Mouse (Mus musculus) liver, embryonic 18 days (tissue): Measurements from ENCODE around the gene Cldnd2. TPM values are rescaled to one million over a fixed set of nuclear protein-coding genes. Genes with fewer than 3 reads are reported as not detected.

Source experiments
- polyA plus RNA-seq: library from polyadenylated mRNA; depleted of rRNA; stranded (reverse); fragments of >200 nt; gene quantifications from 2 replicates; pipeline ENCODE4 v1.2.3, GENCODE M21; 2012; rRNA removed

Gene Cldnd2
- polyA plus RNA-seq, result 0.56 and 1.4 TPM in 2 replicates

GRCm38 (mm10) chr7:43440482-43440881 is at the start of gene Cldnd2:
TSS of gene Cldnd2 (plus strand) at chr7:43440782.

GRCm38 (mm10) chr7:43408131-43408553 is 32.4 kb upstream of the Cldnd2 start, which contains the start of gene Siglecg:
TSS of gene Siglecg (plus strand) at chr7:43408204.

GRCm38 (mm10) chr7:43427406-43427805 is 13.2 kb upstream of the Cldnd2 start, which contains the start of gene Lim2:
TSS of gene Lim2 (plus strand) at chr7:43427670.

GRCm38 (mm10) chr7:43436341-43437255 is 4.0 kb upstream of the Cldnd2 start, which contains the start of gene Nkg7:
TSS of gene Nkg7 (plus strand) at chr7:43437073.

GRCm38 (mm10) chr7:43443917-43444293 is 3.3 kb downstream of the Cldnd2 start, which contains the start of the genes Etfb and Gm45233:
TSS of gene Etfb (plus strand) at chr7:43444083.
TSS of gene Gm45233 (plus strand) at chr7:43444128.

GRCm38 (mm10) chr7:43462851-43463250 is 22.3 kb downstream of the Cldnd2 start, which contains the start of gene Vsig10l:
TSS of gene Vsig10l (plus strand) at chr7:43463151.

GRCm38 (mm10) chr7:43489631-43490125 is 49.1 kb downstream of the Cldnd2 start, which contains the start of gene Iglon5:
TSS of gene Iglon5 (minus strand) at chr7:43490075.

Other genes with a start within 250 kb of the Cldnd2 start
- 4.6 and 5.2 TPM in 2 replicates for gene Zfp715, start 127.5 kb upstream of the Cldnd2 start, polyA plus RNA-seq
- 1.7 and 1.8 TPM in 2 replicates for gene Siglecf, start 89.4 kb upstream of the Cldnd2 start, polyA plus RNA-seq
- 5.8 and 6.3 TPM in 2 replicates for gene Siglecg, start 32.6 kb upstream of the Cldnd2 start, polyA plus RNA-seq
- gene Lim2, start 13.1 kb upstream of the Cldnd2 start, polyA plus RNA-seq, result 0.06 and 0.07 TPM in 2 replicates
- 6.7 and 6.9 TPM in 2 replicates for gene Nkg7, start 3.7 kb upstream of the Cldnd2 start, polyA plus RNA-seq
- gene Etfb, start 3.3 kb downstream of the Cldnd2 start, polyA plus RNA-seq, result 327 and 343 TPM in 2 replicates
- gene Gm45233, start 3.3 kb downstream of the Cldnd2 start, polyA plus RNA-seq, result 0.08 and 0.30 TPM in 2 replicates
- 0.81 and 0.91 TPM in 2 replicates for gene Vsig10l, start 22.4 kb downstream of the Cldnd2 start, polyA plus RNA-seq
- 0.01 and 0.03 TPM in 2 replicates for gene Iglon5, start 49.3 kb downstream of the Cldnd2 start, polyA plus RNA-seq
- gene 4931406B18Rik, start 65.2 kb downstream of the Cldnd2 start, polyA plus RNA-seq, result not detected in 2 replicates
- 9.2 and 11.9 TPM in 2 replicates for gene Cd33, start 103.6 kb downstream of the Cldnd2 start, polyA plus RNA-seq
- 0.45 and 0.46 TPM in 2 replicates for gene Zfp658, start 121.5 kb downstream of the Cldnd2 start, polyA plus RNA-seq
- 1.0 and 1.1 TPM in 2 replicates for gene Zfp719, start 138.8 kb downstream of the Cldnd2 start, polyA plus RNA-seq
- gene Zfp819, start 166.4 kb downstream of the Cldnd2 start, polyA plus RNA-seq, result 0.02 TPM in 1 of 2 replicates, not detected in the other
- gene Ceacam18, start 193.9 kb downstream of the Cldnd2 start, polyA plus RNA-seq, result 0.02 TPM in 1 of 2 replicates, not detected in the other
- 5.9 and 8.5 TPM in 2 replicates for gene Siglece, start 219.4 kb downstream of the Cldnd2 start, polyA plus RNA-seq
- 2.6 and 2.8 TPM in 2 replicates for gene Ctu1, start 231.2 kb downstream of the Cldnd2 start, polyA plus RNA-seq
- gene Klk14, start 249.6 kb downstream of the Cldnd2 start, polyA plus RNA-seq, result 0.02 TPM in 1 of 2 replicates, not detected in the other